Mouse (Mus musculus) G1E (cell line): ENCODE measurements around the gene Cdk12.

Experiments used
- CTCF ChIP-seq: IDR thresholded peaks from 2 replicates; pipeline ENCODE4 v1.5.1; 2012; ENCODE audit warnings: low read depth, low read length, inconsistent platforms, mixed read lengths
- GATA1 ChIP-seq: IDR thresholded peaks from 2 replicates; pipeline ENCODE4 v1.6.1; 2012; ENCODE audit warnings: borderline replicate concordance, low read length, inconsistent platforms, mixed read lengths
- TAL1 ChIP-seq: conservative IDR thresholded peaks from 2 replicates; pipeline ENCODE4 v1.6.1; 2012; ENCODE audit warnings: low read depth, low read length, inconsistent platforms, mixed read lengths

- TF ChIP-seq TAL1, result no peak
- no peak for TF ChIP-seq GATA1
- no peak for TF ChIP-seq CTCF
These were observed 67.2 kb downstream of the Cdk12 start for GRCm38 (mm10) chr11:98270066-98270465.
